Mouse (Mus musculus) R1 (cell line): ENCODE measurements around the gene Bnipl.
"Not testable (repeated sequence)": the region's sequence is repeated elsewhere in the genome, so short reads cannot be mapped to it uniquely, and the experiment has no call there.

Experiments
- DNase-seq: peaks from one replicate; pipeline ENCODE4 v3.0.0-alpha.2; 2018; ENCODE audit warnings: low read depth, low spot score

Bnipl gene

GRCm38 (mm10) chr3:95216655-95217254 lies 34.2 kb downstream of the Bnipl start:
- DNase-seq, result no peak

GRCm38 (mm10) chr3:95213609-95213975 lies 37.4 kb downstream of the Bnipl start:
- DNase-seq, result no peak

GRCm38 (mm10) chr3:95212889-95213608 lies 37.9 kb downstream of the Bnipl start:
- DNase-seq, result not testable (repeated sequence)

GRCm38 (mm10) chr3:95210585-95210984 lies 40.4 kb downstream of the Bnipl start:
- DNase-seq, result no peak

- DNase-seq, result no peak
Measured at GRCm38 (mm10) chr3:95208286-95208685, 42.7 kb downstream of the Bnipl start.

GRCm38 (mm10) chr3:95203880-95204279 lies 47.1 kb downstream of the Bnipl start:
- DNase-seq, result no peak

GRCm38 (mm10) chr3:95200562-95200961 lies 50.4 kb downstream of the Bnipl start:
- DNase-seq, result no peak

- DNase-seq, result no peak
Measured at GRCm38 (mm10) chr3:95200132-95200531, 50.9 kb downstream of the Bnipl start.

GRCm38 (mm10) chr3:95199101-95199500 lies 51.9 kb downstream of the Bnipl start:
- no peak for DNase-seq

- DNase-seq, result no peak
Measured at GRCm38 (mm10) chr3:95195772-95196171, 55.2 kb downstream of the Bnipl start.

GRCm38 (mm10) chr3:95194721-95195135 lies 56.3 kb downstream of the Bnipl start:
- no peak for DNase-seq
